Mouse (Mus musculus): ENCODE results near the gene Galnt18. TPM values are rescaled to one million over a fixed set of nuclear protein-coding genes. Genes with fewer than 3 reads are reported as not detected.

The Galnt18 gene
- polyA plus RNA-seq (2015; fragmentation: Nextera tagmentation; extraction: Ambion mirVana) = 112 and 125 TPM in 2 replicates

DNA sequence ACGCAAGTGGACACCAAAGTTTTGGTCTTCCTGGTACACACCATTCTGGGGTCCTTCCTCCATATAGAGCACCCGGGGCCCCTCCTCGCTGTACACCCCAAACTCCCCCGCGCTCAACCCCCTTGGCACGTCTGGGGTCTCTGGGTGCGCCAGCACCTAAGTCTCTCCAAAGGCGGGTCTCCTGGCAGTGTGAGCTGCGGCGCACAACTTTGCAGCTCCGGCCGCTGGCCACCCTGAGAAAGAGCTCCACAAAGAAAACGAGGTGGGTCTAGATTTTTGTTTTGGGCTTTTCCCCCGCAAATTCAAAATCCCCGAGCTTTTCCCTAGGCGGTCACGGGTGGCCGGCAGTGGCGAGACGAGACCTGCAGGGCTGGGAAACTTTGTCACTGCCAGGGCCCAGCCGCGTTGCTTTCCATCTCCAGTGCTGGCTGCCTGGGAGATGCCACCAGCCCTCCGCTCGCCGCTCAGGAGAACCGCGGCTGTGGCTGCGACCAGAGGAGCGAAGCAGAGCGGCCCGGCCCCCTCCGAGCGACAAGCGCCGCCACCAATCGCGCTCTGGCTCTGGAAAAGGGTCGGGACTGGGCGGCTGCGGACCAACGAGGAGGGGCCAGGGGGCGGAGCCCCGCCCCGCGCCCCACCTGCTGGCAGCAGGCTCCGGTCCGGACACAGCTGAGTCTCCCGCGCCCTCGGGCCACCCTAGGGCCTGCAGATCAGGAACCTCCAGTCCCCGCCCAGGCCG, at the start of gene Galnt18:
Galnt18 (minus strand) TSS at position 474 of the 739 bp plus-strand sequence.
- under 1% methylated on average over 48 of the region's 52 CpGs for WGBS

DNA sequence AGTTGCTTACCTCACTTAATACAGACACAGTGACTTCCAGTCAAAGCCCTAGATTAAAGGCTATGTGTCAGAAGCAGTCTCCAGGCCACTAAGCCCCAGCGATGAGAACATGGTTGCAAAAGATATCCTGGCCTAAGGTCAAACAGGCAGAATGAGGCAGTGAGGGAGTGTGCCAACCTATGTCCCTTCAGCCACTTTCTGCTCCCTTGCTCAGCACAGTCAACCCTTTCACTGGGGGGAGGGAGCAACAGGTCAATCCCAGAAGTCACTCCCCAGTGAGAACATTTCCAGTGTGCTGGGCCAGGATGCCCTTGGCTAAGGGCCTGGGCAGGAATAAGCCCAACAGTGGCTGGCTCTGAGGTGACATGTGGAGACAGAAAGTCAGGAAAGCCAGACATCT, 47.6 kb upstream of the Galnt18 start:
- no peak for TF ChIP-seq EP300 (IDR thresholded peaks at IDR 0.05)
- TF ChIP-seq CTCF (IDR thresholded peaks at IDR 0.05) = no peak
- WGBS = 76% methylated on average over 1 of the region's 1 CpGs
- no peak overlapping the region for H3K9ac ChIP-seq (replicated peaks; ENCODE audit: low read depth)
- ATAC-seq (no peak), DNase-seq (ENCODE audit: low spot score) (no peak)
- no peak overlapping the region for H3K4me3 ChIP-seq (ENCODE audit: low read depth, low read length)
- H3K36me3 ChIP-seq (ENCODE audit: insufficient read depth, low read length) = no peaks in the 10 kb centered on the region
- no peaks in the 10 kb centered on the region for H3K27me3 ChIP-seq (replicated peaks; ENCODE audit: insufficient read depth, low read length)
- H3K9me3 ChIP-seq (ENCODE audit: low read length) = no peaks in the 10 kb centered on the region
- H3K4me2 ChIP-seq (replicated peaks; ENCODE audit: low read depth, low read length) = no peak overlapping the region
- no peaks in the 10 kb centered on the region for H3K4me1 ChIP-seq (ENCODE audit: insufficient read depth, low read depth, low read length)
- H3K27ac ChIP-seq (ENCODE audit: low read length) = no peak overlapping the region

More for the DNA sequence above, at the start of gene Galnt18:
- Histone ChIP-seq H3K36me3 (ENCODE audit: insufficient read depth, low read length) (no peaks in the 10 kb centered on the region), H3K9me3 (ENCODE audit: low read length) (no peaks in the 10 kb centered on the region), H3K9ac (replicated peaks; ENCODE audit: low read depth) (peak within 1 kb of the TSS; percentile 44), H3K27ac (ENCODE audit: low read length) (peak within 1 kb of the TSS; percentile 75), H3K27me3 (replicated peaks; ENCODE audit: insufficient read depth, low read length) (no peaks in the 10 kb centered on the region), H3K4me1 (ENCODE audit: insufficient read depth, low read depth, low read length) (peaks cover 7% of the 10 kb centered on the region; the same call in 1 of the 2 replicates), H3K4me3 (ENCODE audit: low read depth, low read length) (peak within 1 kb of the TSS; percentile 62), H3K4me2 (replicated peaks; ENCODE audit: low read depth, low read length) (peak within 1 kb of the TSS; percentile 79)
- DNase-seq (ENCODE audit: low spot score) = peak; percentile 95
- peak; percentile 98 for ATAC-seq
- no peak for TF ChIP-seq EP300 (IDR thresholded peaks at IDR 0.05)
- TF ChIP-seq CTCF (IDR thresholded peaks at IDR 0.05) = peak; percentile 40

DNA sequence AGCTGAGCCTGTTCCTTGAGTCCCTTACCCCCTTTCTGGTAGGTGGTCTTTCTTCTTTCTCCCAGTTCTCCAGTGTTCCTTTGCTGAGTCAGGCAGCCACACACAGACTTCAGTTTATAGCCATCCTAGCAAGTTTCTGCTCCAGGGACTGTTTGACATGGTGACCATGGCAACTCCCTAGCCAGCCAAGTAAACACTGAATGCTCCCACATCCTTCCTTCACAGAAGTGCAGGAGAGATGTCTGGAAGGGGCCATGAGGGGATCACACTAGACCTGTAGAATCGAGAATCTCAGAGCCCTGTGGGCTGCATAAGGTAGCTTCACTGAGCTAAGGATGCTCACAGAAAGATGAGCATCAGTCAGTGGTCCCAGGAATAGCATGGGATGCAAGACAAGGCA, 33.3 kb upstream of the Galnt18 start:
- DNase-seq (ENCODE audit: low spot score) = no peak

DNA sequence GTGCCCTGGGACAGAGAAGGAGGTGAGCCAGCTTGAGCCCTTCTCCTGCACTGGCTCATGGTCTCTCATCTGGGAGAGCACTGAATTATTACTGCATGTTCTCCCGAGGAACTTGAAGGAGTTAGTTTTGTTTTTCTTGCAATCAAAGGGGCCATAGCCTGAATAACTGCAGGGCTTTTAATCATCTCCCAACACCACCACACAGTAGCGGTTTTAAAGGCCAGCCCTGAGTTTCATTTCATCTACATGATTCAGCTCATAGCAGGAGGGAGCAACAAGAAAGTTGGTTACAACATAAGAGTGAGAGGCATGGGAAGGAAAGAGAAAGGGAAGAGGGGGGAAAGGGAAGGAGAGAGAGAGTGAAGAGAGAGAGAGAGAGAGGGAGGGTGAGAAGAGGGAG, 31.3 kb upstream of the Galnt18 start:
- 30% methylated on average over 2 of the region's 2 CpGs for WGBS
- 0 out of 2 replicates have a peak, but pooled peaks have one; percentile 12 for ATAC-seq
- H3K27me3 ChIP-seq (replicated peaks; ENCODE audit: insufficient read depth, low read length) = no peaks in the 10 kb centered on the region
- TF ChIP-seq EP300 (IDR thresholded peaks at IDR 0.05) (no peak), CTCF (IDR thresholded peaks at IDR 0.05) (no peak)
- no peak overlapping the region for H3K9ac ChIP-seq (replicated peaks; ENCODE audit: low read depth)
- no peaks in the 10 kb centered on the region for H3K9me3 ChIP-seq (ENCODE audit: low read length)
- no peak overlapping the region for H3K4me2 ChIP-seq (replicated peaks; ENCODE audit: low read depth, low read length)
- H3K36me3 ChIP-seq (ENCODE audit: insufficient read depth, low read length) = no peaks in the 10 kb centered on the region
- no peak overlapping the region for H3K27ac ChIP-seq (ENCODE audit: low read length)
- no peak for DNase-seq (ENCODE audit: low spot score)
- H3K4me3 ChIP-seq (ENCODE audit: low read depth, low read length) = no peak overlapping the region
- peaks cover 4% of the 10 kb centered on the region for H3K4me1 ChIP-seq (ENCODE audit: insufficient read depth, low read depth, low read length)

More for the DNA sequence above, 33.3 kb upstream of the Galnt18 start:
- H3K36me3 ChIP-seq (ENCODE audit: insufficient read depth, low read length) = no peaks in the 10 kb centered on the region
- H3K27me3 ChIP-seq (replicated peaks; ENCODE audit: insufficient read depth, low read length) = no peaks in the 10 kb centered on the region
- no peak overlapping the region for H3K4me2 ChIP-seq (replicated peaks; ENCODE audit: low read depth, low read length)
- peaks cover 4% of the 10 kb centered on the region for H3K4me1 ChIP-seq (ENCODE audit: insufficient read depth, low read depth, low read length)
- H3K4me3 ChIP-seq (ENCODE audit: low read depth, low read length) = no peak overlapping the region
- H3K27ac ChIP-seq (ENCODE audit: low read length) = no peak overlapping the region
- TF ChIP-seq EP300 (IDR thresholded peaks at IDR 0.05) = no peak
- no peak for TF ChIP-seq CTCF (IDR thresholded peaks at IDR 0.05)
- WGBS = 18% methylated on average over 1 of the region's 1 CpGs
- no peaks in the 10 kb centered on the region for H3K9me3 ChIP-seq (ENCODE audit: low read length)
- no peak overlapping the region for H3K9ac ChIP-seq (replicated peaks; ENCODE audit: low read depth)
- ATAC-seq = peak; percentile 37; the same call in 1 of the 2 replicates

DNA sequence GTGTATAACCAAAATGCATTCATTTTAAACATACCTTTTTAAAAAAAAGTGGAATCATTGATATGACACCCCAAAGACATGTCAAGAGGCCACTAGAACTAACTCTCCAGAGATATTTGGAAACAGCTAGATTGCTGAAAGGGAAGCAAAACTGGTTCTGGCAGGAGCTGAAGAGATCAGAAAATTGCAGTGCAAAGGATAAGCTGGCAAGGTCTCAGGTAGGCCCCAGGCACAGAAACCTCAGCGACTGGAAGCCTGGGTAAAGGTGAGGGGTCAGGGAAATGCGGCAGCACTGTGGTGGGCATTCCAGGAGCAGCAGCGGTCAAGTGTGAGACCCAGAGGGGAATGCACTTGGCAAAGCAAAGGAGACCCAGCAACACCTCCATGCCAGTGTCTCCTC, 30.0 kb upstream of the Galnt18 start:
- 34% methylated on average over 3 of the region's 3 CpGs for WGBS
- no peak overlapping the region for H3K9ac ChIP-seq (replicated peaks; ENCODE audit: low read depth)
- no peaks in the 10 kb centered on the region for H3K9me3 ChIP-seq (ENCODE audit: low read length)
- peaks cover 4% of the 10 kb centered on the region for H3K4me1 ChIP-seq (ENCODE audit: insufficient read depth, low read depth, low read length)
- H3K36me3 ChIP-seq (ENCODE audit: insufficient read depth, low read length) = no peaks in the 10 kb centered on the region
- no peak overlapping the region for H3K4me3 ChIP-seq (ENCODE audit: low read depth, low read length)
- H3K27me3 ChIP-seq (replicated peaks; ENCODE audit: insufficient read depth, low read length) = no peaks in the 10 kb centered on the region
- TF ChIP-seq CTCF (IDR thresholded peaks at IDR 0.05) (no peak), EP300 (IDR thresholded peaks at IDR 0.05) (0 out of 2 replicates have a peak, but pooled peaks have one; percentile 29)
- DNase-seq (ENCODE audit: low spot score) (peak; percentile 53), ATAC-seq (peak; percentile 40; the same call in 1 of the 2 replicates)
- H3K4me2 ChIP-seq (replicated peaks; ENCODE audit: low read depth, low read length) = no peak overlapping the region
- no peak overlapping the region for H3K27ac ChIP-seq (ENCODE audit: low read length)

DNA sequence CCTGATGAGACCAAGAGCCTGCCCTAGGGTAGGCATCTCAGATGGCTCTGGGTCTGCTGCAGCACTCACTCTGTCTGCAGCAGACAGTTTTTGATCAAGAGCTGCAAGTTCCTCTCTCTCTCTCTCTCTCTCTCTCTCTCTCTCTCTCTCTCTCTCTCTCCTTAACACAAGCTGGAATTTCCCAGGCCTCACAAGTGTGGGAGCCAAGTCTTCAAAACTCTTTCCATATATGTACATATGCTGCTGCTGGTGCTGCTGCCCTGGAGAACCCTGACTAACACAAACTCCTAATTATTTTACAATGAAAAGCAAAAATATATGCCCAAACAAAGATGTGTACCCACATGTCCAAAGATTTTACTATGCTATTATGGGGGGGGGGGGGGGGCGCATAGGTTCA, 26.3 kb upstream of the Galnt18 start:
- no peak for ATAC-seq
- no peaks in the 10 kb centered on the region for H3K9me3 ChIP-seq (ENCODE audit: low read length)
- no peak for TF ChIP-seq EP300 (IDR thresholded peaks at IDR 0.05)
- no peak for TF ChIP-seq CTCF (IDR thresholded peaks at IDR 0.05)
- no peak overlapping the region for H3K4me2 ChIP-seq (replicated peaks; ENCODE audit: low read depth, low read length)
- 81% methylated on average over 1 of the region's 1 CpGs for WGBS
- no peak overlapping the region for H3K27ac ChIP-seq (ENCODE audit: low read length)
- H3K4me1 ChIP-seq (ENCODE audit: insufficient read depth, low read depth, low read length) = no peaks in the 10 kb centered on the region; the same call in none of the 2 replicates
- DNase-seq (ENCODE audit: low spot score) = no peak
- H3K36me3 ChIP-seq (ENCODE audit: insufficient read depth, low read length) = no peaks in the 10 kb centered on the region
- H3K4me3 ChIP-seq (ENCODE audit: low read depth, low read length) = no peak overlapping the region
- H3K27me3 ChIP-seq (replicated peaks; ENCODE audit: insufficient read depth, low read length) = no peaks in the 10 kb centered on the region
- H3K9ac ChIP-seq (replicated peaks; ENCODE audit: low read depth) = no peak overlapping the region
